In genomic region chrX:52932161-52932560, GRCm38 (mm10) we compare ENCODE assay signal across 26 mouse cellular contexts.
"Had no signal": no experiment of that assay in that cellular context is flagged by ENCODE, and none has a peak within 500 bp of the region (broad histone marks: within the 10 kb centered on the region; RNA-seq: fewer than 3 reads in every experiment).

No protein-coding gene starts in this region.

- H3K4me1 ChIP-seq: heart, embryonic 10.5 days; heart, embryonic 12.5 days; hindbrain, embryonic 10.5 days; hindbrain, embryonic 12.5 days; intestine, embryonic 15.5 days; limb, embryonic 13.5 days; limb, embryonic 15.5 days had no signal

- H3K4me3 ChIP-seq: gastrocnemius, adult 2 months; heart, embryonic 10.5 days; heart, embryonic 12.5 days; hindbrain, embryonic 10.5 days; hindbrain, embryonic 12.5 days; intestine, embryonic 15.5 days; layer of hippocampus, adult 2 months; left cerebral cortex, adult 2 months; limb, embryonic 13.5 days; limb, embryonic 15.5 days had no signal

- H3K9me3 ChIP-seq: heart, embryonic 10.5 days; heart, embryonic 12.5 days; hindbrain, embryonic 10.5 days; hindbrain, embryonic 12.5 days; intestine, embryonic 15.5 days; limb, embryonic 13.5 days; limb, embryonic 15.5 days had no signal

- H3K27ac ChIP-seq: gastrocnemius, adult 2 months; heart, embryonic 10.5 days; hindbrain, embryonic 10.5 days; hindbrain, embryonic 12.5 days; hindbrain, embryonic 14.5 days; intestine, embryonic 15.5 days; layer of hippocampus, adult 2 months; left cerebral cortex, adult 2 months; limb, embryonic 13.5 days; limb, embryonic 15.5 days; liver, embryonic 14.5 days had no signal

- ATAC-seq: hindbrain, embryonic 16.5 days; inflammation-experienced regulatory T-cells, adult 6 months; intestine, embryonic 15.5 days; intestine, postnatal 0 days had no signal

- H3K27me3 ChIP-seq: heart, embryonic 12.5 days; hindbrain, embryonic 12.5 days; intestine, embryonic 15.5 days; limb, embryonic 13.5 days; limb, embryonic 15.5 days had no signal

- DNase-seq: gastrocnemius, adult 2 months; gastrocnemius, postnatal 10 days; gastrocnemius, postnatal 25 days; heart, adult 18-20 months; heart, postnatal 10 days; heart, postnatal 4 days; kidney, adult 18-20 months; kidney, adult 8-10 months; kidney, postnatal 10 days; kidney, postnatal 25 days; kidney, postnatal 4 days; left cerebral cortex, postnatal 4 days had no signal

- H3K9ac ChIP-seq: heart, embryonic 12.5 days; hindbrain, embryonic 12.5 days; hindbrain, embryonic 14.5 days; intestine, embryonic 15.5 days; limb, embryonic 13.5 days; limb, embryonic 15.5 days; liver, embryonic 14.5 days had no signal

- H3K4me2 ChIP-seq: heart, embryonic 12.5 days; hindbrain, embryonic 12.5 days; hindbrain, embryonic 14.5 days; intestine, embryonic 15.5 days; limb, embryonic 13.5 days; limb, embryonic 15.5 days had no signal

- H3K36me3 ChIP-seq: heart, embryonic 10.5 days; heart, embryonic 12.5 days; hindbrain, embryonic 12.5 days; intestine, embryonic 15.5 days; limb, embryonic 13.5 days; limb, embryonic 15.5 days had no signal
